Mouse (Mus musculus): ENCODE data around the gene Cnn2.

Cnn2 gene

DNA sequence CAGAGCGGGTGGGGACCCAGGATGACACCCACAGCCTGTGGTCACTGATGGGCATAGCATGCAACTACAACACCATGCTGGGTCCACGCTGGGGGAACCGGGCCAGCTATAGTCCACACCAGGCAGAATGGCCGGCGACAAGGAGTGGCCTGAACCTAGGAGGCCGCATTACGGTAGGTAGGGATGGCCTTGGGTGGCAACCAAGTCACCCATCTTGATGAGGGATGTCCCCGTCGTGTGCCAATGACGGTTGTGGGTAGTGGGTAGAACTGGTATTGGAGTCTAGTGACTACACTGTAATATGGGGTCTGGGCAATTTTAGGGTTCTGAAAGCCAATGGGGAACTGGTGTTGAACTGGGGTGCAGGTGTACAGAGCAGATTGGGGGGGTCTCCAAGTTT, 28.5 kb downstream of the Cnn2 start:
- CTCF ChIA-PET: interaction anchor here (0.7 to 2.0 kb wide), 4 partner anchors 9 to 27 kb away, joined by 3 to 7 read pairs (median 4); no protein-coding TSS in a partner anchor

DNA sequence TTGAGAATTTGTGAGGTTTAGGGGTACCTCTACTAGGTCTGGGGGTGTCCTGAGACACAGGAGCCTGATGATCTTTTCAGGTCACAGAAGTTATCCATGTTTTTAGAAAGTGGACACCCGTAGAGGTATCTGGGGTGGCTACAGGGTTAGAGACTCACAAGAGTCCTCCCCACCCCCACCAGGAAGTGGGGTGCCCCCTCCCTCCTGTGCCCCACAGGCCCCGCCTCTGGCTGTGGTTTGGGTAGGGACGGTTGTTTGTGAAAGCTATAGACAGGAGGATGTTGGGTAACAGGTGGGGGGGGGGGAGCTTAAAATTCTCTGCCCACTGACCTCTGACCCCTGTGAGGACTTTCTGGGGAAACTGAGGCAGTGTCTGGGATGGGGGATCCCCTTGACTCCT, 29.0 kb downstream of the Cnn2 start:
- CTCF ChIA-PET: interaction anchor here (0.7 to 2.0 kb wide), 6 partner anchors 9 to 98 kb away, joined by 3 to 7 read pairs (median 4); no protein-coding TSS in a partner anchor

DNA sequence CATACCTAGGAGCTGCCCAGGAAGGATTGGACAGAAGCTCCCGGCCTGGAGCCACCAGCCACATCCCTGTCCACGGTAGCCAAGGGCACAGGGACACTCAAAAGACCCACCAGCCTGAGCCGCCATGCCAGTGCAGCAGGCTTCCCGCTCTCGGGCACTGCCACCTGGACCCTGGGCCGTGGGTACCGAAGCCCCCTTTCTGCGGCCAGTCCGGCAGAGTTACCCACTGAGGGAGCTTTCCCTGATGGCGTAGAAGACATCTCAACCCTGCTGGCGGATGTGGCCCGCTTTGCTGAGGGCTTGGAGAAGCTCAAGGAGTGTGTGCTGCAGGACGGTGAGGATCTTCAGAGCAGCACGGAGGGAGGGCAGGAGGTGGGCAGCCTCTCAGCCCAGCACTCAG, 29.4 kb downstream of the Cnn2 start:
- CTCF ChIA-PET: interaction anchor here (0.7 to 2.0 kb wide), 6 partner anchors 8 to 97 kb away, joined by 3 to 7 read pairs (median 4); no protein-coding TSS in a partner anchor

DNA sequence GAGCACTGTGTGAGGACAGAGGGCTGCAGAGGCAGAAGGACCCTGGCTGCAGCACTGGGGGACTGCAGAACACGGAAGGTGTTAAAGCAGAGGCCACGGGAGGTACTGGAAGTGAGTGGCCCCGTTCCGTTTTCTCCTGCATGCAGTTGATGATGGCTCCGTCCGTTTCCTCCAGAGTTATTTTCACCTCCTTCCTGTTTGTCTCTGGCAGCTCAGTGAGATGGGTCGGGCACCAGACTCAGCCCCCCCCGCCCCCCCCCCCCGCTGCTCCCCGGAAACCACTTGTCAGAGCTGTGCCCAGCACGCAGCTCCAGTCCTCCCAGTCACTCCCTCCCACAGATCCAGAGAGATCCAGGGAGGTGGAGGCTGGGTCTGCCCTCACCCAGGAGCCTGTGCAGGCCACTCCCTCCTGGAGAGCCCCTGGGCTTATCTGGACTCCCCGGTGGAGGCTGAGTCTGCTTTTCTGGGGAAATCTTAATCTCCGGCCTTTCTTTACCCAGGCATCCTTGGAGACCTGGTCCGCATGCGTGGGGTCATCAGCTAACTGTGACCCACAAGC, 30.4 kb downstream of the Cnn2 start:
- CTCF ChIA-PET: no interaction called here

DNA sequence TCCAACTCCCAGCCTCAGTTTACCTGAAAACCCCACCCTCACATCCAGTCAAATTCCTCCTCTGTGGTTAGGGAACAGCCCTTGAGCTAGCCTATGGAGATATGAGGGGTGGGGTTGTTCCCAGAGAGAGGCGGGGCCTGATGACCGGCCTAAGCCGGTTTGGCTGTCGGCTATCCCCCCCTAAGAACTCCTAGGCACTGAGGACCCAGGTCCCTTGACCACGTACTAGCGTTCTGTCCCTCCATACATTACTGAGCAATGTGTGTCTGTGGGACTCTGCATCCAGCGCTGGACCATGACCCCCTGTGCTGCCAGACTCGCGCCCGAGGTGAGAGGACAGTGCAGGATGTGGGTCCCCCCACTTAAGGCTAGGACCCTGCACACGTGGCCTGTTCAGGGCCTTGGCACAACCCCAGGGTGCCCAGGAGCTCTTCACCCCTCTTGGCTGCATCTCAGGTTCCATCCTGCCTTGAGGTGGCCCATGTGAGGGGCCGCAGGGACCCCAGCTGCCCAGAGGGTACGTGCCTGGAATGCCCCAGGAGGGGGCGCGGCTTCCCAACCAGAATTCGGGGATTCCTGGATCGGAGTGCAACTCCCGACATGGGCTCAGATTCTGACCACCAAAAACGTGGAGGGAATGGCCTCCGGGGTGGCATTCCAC, 31.2 kb downstream of the Cnn2 start:
- CTCF ChIA-PET: no interaction called here

DNA sequence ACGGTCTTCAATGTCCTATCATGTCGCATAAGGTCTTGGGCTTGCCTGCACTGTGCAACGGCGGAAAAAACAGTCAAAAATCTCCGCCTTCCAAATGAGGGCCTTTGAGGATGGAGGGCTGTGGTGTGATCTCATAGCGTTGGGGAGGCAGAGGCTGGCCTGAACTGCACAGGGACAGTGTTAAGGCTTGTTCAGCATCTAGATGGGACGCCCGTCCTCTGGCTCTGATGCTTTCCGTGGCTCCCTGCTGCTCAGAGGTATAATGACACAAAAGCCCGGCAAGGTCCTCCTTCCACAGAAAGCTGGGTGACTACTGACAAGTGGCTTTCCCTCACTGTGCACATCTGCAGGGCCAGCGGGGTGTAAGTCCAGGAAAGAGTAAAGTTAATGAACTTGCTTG, 31.8 kb downstream of the Cnn2 start:
- CTCF ChIA-PET: interaction anchor here (0.8 kb wide), 1 partner anchor 32 kb away, joined by 3 read pairs; no protein-coding TSS in a partner anchor

DNA sequence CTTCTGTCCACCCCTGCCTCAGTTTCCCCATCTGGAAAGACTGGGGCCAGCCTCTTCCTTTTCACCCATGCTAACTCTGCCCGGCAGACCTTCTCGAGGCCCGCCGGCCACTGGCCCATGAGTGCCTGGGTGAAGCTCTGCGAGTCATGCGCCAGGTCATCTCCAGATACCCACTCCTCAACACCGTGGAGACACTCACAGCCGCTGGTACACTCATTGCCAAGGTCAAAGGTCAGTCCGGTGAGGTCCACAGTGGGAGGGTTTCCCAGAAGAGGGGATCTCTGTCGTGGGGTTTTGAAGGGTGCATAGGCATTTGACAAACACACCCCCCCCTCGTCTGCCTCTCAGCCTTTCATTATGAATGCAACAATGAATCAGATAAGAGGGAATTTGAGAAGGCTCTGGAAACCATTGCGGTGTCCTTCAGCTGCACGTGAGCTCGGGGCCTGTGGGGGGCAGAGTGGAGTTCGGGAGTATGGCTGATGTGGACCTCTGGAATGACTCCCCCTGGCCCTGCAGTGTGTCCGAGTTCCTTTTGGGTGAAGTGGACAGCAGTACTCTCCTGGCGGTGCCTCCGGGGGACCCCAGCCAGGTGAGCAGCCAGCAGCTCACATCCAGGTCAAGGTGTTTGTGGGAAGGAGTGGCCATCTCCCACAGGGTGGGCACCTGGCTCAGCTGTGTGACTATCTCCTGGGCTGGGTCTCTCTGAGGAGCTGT, 32.4 kb downstream of the Cnn2 start:
- CTCF ChIA-PET: interaction anchor here (0.6 to 1.0 kb wide), 4 partner anchors 23 to 479 kb away, joined by 3 to 4 read pairs (median 4); partner anchors contain the start of gene Abca7

DNA sequence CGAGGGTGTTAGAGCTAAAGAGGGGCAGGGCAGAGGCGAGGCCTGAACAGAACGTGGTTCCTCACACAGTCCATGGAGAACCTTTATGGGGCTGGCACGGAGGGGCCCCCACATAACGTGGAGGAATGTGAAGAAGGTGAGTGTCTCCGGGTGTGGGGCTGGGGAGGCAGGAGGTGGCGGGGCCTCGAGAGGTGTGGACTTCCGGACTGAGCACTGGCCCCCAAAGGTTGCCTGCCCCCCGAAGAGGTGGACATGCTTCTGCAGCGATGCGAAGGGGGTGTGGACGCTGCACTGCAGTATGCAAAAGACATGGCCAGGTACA, 32.9 kb downstream of the Cnn2 start:
- CTCF ChIA-PET: interaction anchor here (0.7 to 1.0 kb wide), 2 partner anchors 25 to 479 kb away, joined by 3 to 4 read pairs; partner anchors contain the start of gene Abca7

DNA sequence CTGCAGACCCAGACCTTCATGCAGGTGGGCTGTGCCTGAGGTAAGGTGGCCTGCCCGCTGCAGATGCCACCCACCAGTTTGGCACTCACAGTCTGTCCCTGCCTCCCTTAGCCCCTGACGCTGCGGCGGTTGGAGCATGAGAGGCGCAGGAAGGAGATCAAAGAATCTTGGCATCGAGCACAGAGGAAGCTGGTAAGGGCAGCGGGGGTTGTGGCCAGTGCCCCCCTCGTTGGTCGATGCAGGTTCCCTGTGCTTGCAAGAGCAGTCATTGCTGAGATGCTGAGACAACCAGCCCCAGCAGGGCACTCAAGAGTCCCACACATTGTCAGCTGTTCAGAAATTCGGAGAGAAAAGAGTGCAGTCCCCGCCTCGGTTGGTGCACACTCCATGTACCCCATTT, 33.8 kb downstream of the Cnn2 start:
- CTCF ChIA-PET: no interaction called here

DNA sequence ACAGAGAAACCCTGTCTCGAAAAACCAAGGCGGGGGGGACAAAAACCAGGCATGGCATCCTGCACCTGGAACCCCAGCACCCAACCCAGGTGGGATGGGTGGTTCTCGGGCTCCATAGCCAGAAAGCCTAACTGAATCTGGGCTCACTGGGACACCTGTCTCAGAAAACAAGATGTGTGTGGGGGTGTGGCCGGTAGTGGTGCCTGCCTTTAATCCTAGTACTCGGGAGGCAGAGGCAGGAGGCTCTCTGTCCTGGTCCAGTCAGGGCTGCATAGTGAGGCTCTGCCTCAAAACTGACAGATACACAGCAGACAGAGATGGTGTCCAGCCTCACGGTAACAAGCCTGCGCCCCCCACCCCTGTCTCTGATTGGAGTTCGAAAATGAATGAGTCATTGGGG, 34.4 kb downstream of the Cnn2 start:
- CTCF ChIA-PET: no interaction called here

DNA sequence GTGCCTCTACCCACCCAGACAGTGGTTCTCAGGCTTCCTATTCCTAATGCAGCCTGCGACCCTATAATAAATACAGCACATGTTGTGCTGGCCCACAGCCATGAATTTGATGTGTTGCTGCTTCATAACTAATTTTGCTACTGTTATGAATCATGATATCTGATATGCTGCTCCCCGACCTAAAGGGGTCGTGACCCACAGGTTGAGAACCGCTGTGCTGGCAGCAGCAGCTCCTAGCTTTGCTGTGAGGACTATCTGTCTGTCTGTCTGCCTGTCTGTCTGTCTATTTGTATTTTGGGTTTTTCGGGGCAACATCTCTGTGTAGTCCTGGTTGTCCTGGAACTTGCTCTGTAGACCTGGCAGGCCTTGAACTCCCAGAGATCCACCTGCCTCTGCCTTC, 35.4 kb downstream of the Cnn2 start:
- CTCF ChIA-PET: no interaction called here

DNA sequence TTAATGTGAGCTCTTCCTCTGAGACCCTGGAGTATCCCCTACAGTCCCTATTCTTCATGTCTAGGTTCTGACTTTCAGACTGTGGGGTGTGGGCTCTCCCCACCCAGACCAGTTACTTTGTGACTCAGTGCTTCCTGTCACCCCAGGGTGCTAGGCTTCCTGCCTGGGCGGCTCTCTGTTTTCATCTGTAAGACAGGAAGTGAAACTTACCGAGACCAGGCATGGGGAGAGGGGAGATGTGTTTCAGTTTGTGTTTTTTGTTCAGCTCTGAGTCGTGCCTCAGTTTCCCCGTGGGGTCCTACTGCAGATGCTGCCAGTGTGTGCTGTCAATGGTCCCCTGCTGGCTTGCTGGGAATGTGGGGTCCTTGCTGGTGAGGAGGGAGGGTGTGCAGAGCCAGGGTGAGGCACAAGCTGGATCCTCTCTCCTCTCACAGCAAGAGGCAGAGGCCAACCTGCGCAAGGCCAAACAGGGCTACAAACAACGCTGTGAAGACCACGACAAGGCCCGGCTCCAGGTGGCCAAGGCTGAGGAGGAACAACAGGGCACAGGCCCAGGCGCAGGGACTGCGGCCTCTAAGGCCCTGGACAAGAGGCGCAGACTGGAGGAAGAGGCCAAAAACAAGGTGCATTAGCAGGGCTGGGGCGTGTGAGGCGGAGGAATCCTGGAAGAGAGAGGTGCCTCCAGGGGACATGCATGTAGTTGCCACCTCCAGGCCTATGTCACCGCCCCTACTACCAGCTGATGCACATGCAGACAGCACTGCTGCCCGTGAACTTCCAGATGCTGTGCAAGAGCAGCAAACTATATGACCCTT, 36.1 kb downstream of the Cnn2 start:
- CTCF ChIA-PET: interaction anchor here (0.7 kb wide), 1 partner anchor 100 kb away, joined by 4 read pairs; no protein-coding TSS in a partner anchor

DNA sequence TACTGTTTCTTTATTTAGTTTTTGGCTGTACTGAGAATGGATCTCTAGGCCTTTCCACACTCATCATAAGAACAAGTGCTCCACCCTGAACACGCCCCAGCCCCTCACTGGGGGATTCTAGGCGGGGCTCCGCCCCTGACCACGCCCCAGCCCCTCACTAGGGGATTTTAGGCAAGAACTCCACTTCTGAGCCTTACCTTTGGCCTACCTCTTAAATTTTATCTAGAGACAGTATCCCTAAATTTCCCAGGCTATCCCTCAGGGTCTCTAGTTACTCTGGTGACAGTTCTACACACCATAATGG, 36.6 kb downstream of the Cnn2 start:
- CTCF ChIA-PET: interaction anchor here (0.7 kb wide), 1 partner anchor 101 kb away, joined by 4 read pairs; no protein-coding TSS in a partner anchor

DNA sequence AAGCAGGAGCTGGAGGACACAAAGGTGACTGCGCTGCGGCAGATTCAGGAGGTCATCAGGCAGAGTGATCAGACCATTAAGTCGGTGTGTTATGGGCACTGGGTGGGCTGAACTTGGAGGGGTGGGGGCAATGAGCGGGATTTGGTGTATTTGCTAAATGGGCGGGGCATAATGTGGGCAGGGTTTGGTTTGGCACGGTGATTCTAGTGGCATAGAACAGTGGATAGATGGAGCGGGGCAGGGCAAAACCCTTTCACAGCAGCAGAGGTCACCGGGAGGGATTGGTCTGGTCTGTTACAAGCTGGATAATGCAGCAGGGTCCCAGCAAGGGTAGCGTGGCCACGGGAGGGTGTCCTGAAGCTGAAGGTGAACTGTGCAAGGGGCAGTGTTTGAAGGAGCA, 37.1 kb downstream of the Cnn2 start:
- CTCF ChIA-PET: interaction anchor here (0.7 to 1.0 kb wide), 2 partner anchors 8 to 102 kb away, joined by 3 to 4 read pairs; partner anchors contain the start of gene Arhgap45

DNA sequence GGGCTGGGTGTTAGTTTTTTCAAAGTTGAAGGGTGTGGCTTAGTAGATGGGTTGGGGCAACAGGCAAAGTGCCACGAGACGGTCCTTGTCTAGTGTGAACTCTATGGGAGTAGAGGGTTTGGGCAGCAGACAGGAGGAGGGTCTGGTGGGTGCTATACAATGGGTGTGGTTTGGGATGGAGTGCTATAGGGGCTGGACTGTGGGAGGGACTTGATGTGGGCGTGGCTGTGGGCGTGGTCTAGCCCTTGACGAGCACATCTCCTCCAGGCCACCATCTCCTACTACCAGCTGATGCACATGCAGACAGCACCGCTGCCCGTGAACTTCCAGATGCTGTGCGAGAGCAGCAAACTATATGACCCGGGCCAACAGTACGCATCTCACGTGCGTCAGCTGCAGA, 37.5 kb downstream of the Cnn2 start:
- CTCF ChIA-PET: interaction anchor here (1.0 kb wide), 1 partner anchor 9 kb away, joined by 3 read pairs; the partner anchor contains the start of gene Arhgap45

DNA sequence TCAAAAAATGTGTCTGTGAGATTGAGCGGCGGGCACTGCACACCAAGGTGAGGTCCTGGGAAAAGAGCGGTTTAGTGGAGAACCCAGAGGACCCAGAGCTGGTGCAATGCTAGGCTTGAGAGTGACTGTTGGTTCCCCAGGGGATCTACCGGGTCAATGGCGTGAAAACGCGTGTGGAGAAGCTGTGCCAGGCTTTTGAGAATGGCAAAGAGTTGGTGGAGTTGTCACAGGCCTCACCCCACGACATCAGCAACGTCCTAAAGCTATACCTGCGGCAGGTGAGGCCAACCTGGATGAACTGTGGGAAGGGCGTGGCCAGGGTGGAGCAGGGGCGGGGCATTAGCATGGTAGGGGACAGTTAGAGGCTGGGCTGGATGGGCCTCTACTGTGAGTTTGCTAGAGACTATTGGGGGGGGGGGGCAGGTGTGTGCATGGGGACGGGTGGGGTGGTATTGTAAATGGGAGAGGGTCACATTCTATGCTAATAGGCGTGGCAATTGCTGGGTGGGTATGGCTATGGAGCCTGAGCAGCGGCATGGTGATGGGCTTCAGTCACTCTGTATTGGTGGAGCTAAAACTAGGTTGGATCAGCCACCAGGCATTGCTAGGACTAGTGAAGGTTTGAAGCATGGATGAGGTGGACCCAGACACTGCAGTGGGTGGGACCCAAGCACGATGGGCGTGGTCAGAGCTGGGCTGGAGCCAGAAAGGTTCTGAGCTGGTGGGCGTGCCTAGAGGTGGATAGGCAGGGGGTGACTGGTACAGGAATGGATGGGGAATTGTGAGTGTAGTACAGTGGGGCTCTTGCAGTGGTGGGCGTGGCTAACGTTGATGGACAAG, 39.5 kb downstream of the Cnn2 start:
- CTCF ChIA-PET: interaction anchor here (0.5 to 1.0 kb wide), 2 partner anchors 10 to 23 kb away, joined by 3 to 5 read pairs; no protein-coding TSS in a partner anchor

DNA sequence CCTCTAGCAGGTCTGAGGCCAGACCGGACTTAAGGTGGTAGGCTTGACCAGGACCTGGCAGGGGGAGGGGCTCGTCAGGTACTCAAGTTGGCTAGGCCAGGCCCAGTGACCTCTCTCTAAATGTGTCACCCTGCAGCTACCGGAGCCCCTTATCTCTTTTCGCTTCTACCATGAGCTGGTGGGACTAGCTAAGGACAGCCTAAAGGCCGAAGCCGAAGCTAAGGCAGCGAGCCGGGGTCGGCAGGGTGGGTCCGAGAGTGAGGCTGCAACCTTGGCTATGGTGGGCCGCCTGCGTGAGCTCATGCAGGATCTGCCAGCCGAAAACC, 40.1 kb downstream of the Cnn2 start:
- CTCF ChIA-PET: interaction anchor here (1.0 kb wide), 1 partner anchor 11 kb away, joined by 5 read pairs; no protein-coding TSS in a partner anchor

DNA sequence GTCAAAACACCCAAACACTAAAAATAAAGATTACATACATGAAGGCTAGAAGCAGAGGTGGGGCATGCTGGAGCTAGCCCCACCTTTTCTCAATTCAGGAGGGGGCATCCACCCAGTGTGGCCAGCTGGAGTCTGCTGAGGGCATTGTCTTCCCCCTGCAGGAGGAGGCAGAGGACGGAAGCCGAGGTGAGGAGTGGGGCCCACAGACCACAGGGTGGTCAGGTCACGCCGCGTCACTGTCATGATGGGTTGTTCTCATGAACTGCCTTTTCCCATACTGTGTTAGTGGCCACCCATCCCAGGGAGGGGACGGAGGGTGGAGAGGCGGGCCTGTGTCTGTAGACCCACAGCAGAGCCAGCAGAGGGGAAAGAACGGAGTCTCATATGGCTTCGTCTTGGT, 41.8 kb downstream of the Cnn2 start:
- CTCF ChIA-PET: no interaction called here

DNA sequence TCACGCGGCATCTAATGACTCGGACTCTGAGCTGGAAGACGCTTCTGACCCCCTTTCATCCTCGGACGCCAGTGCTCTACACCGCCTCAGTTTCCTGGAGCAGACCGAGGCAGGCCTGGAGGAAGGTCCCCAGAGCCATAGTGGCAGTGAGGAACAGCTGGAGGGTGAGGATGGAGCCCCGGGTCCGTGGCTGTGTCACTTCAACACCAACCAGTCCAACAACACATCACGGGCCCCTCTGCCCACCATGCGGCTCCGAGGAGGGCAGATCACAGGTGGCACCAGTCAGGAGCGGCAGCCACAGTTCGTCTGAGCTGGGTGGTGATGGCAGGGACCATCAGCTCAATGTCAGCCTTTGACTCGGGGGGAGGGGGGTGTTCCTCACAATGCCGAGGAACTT, 42.4 kb downstream of the Cnn2 start:
- CTCF ChIA-PET: no interaction called here

DNA sequence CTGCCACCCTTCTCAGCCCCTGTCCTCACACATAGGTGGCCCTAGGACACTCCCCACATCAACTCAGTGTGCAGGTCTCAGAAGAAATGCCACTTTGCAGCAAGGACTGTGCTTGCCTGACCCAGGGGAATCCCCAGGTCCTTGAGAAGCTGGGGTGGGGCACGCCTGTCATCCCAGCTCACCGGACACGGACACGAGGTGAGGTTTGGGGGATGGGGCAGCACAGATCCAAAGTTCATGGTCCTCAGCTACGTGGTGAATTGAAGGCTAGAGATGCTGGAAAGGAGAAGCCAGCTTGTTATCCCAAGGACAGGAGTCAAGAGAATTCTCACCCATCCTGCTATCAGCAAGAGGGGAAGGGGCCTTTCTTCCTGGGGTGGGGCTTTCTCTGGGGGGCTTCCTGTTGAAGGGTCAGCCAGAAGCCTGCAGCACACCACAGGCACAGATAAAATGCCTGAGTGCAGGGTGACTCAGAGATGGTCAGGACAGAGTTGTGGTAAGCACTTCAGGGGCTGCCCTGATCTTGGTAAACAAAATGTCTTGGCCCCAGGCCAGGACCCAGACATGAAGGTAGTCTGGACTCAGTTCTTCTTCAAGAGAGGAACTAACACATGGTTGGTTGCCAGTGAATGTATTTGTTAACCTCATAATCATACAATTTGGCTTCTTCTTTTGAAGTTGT, 44.6 kb downstream of the Cnn2 start:
- CTCF ChIA-PET: interaction anchor here (0.6 kb wide), 1 partner anchor 46 kb away, joined by 4 read pairs; no protein-coding TSS in a partner anchor
